Mouse (Mus musculus) embryonic fibroblast, embryonic 13.5 days (primary cell): Measurements from ENCODE around the gene Hunk.

ENCODE experiments used
- CTCF ChIP-seq: IDR thresholded peaks from 2 replicates; pipeline ENCODE4 v1.5.1; 2011; ENCODE audit warnings: mild to moderate bottlenecking, control low read depth, low read length, moderate library complexity, borderline replicate concordance; ENCODE audit not compliant: insufficient read depth
- POLR2A ChIP-seq: IDR thresholded peaks from 2 replicates; pipeline ENCODE4 v1.6.1; 2011; ENCODE audit warnings: low read depth, mild to moderate bottlenecking, control low read depth, low read length, moderate library complexity

DNA sequence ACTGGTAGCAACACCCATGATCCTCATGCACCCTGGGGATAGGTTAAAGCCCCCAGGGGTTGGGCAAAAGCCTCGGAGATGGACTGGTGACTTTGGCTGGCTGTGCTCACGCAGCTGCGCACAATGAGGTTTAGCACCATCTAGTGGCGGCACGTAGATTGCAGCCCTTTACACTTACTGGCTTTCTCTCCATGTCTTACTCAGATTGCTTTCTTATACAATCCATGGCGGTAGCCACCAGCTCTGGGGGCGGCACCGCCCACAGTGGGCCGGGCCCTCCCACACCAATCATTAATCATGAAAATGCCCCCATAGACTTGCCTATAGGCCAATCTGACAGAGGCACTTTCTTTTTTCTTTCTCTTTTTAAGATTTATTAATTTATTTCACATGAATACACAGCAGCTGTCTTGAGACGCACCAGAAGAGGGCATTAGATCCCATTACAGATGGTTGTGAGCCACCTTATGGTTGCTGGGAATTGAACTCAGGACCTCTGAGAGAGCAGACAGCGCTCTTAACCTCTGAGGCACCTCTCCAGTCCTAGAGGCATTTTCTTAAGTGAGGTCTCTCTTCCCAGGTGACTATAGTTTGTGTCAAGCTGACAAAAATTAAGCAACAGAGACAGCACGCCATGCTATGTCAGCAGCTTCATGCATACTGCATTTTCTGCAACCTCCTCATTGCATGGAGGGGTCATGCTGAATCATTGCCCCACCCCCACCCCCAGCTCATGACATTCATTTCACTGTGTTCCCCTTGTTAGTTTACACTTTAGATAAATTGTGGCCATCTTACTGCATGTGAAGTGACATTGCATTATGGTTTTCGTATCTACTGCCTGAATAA is 35.9 kb upstream of the Hunk start:
- TF ChIP-seq CTCF: no peak
- no peak for TF ChIP-seq POLR2A
